Mouse (Mus musculus) G1E (cell line): ENCODE measurements at regions not wholly inside any gene's neighbourhood (a gene's known extent, or its start where the extent isn't known, plus 50 kb on each side); places are given as distances from the start of the nearest gene placed in this dataset.

Experiments used
- CTCF ChIP-seq: IDR thresholded peaks from 2 replicates; pipeline ENCODE4 v1.5.1; 2012; ENCODE audit warnings: low read depth, low read length, inconsistent platforms, mixed read lengths
- GATA1 ChIP-seq: IDR thresholded peaks from 2 replicates; pipeline ENCODE4 v1.6.1; 2012; ENCODE audit warnings: borderline replicate concordance, low read length, inconsistent platforms, mixed read lengths
- POLR2AphosphoS5 ChIP-seq: IDR thresholded peaks from 2 replicates; pipeline ENCODE4 v1.6.1; 2012; ENCODE audit warnings: low read depth, low read length, inconsistent platforms; ENCODE audit not compliant: insufficient replicate concordance
- TAL1 ChIP-seq: conservative IDR thresholded peaks from 2 replicates; pipeline ENCODE4 v1.6.1; 2012; ENCODE audit warnings: low read depth, low read length, inconsistent platforms, mixed read lengths

GRCm38 (mm10) chr12:13921066-13921465 lies 230.8 kb downstream of the Fam84a start:
- TF ChIP-seq CTCF = no peak
- TF ChIP-seq TAL1 = no peak
- no peak for TF ChIP-seq GATA1
- TF ChIP-seq POLR2AphosphoS5 = no peak
